Mouse (Mus musculus) ES-E14 (cell line): ENCODE results near the gene Ubd.

Experiments
- MAFK ChIP-seq: IDR thresholded peaks from 2 replicates; pipeline ENCODE4 v1.6.1; 2014; ENCODE audit warnings: mild to moderate bottlenecking, low read depth, low read length, inconsistent platforms; ENCODE audit not compliant: insufficient read depth
- ZNF384 ChIP-seq: IDR thresholded peaks from 2 replicates; pipeline ENCODE4 v1.6.1; 2012; ENCODE audit warnings: low read depth, low read length, inconsistent platforms

DNA sequence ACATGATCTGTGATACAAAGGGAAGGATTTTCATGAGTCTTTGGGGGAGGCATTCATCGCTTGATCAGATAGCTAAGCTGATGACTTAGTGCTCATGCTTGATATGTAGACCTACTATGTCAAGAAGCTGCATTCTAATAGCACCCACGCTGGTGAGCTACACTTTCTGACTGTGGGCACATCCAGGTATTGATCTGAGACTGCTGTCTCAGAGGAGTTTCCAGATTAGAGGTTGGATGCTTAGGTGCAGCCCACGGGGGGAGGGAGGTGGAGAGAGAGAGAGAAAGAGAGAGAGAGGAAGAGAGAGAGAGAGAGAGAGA is 10.2 kb downstream of the Ubd start:
- no peak for TF ChIP-seq ZNF384
- no peak for TF ChIP-seq MAFK
